Mouse (Mus musculus): Measurements from ENCODE around the gene Prkce.

- TF ChIP-seq POLR2A (IDR thresholded peaks at IDR 0.05; ENCODE audit: borderline replicate concordance, control insufficient read depth, low read depth, low read length) (no peak), CTCF (IDR thresholded peaks at IDR 0.05; ENCODE audit: control insufficient read depth, insufficient read depth, low read length) (no peak)
Observed at GRCm38 (mm10) chr17:86497302-86497701, 329.7 kb downstream of the Prkce start.

All from bone marrow, adult 2 months (tissue).